Mouse (Mus musculus): Measurements from ENCODE around the gene Cracr2b. TPM values are rescaled to one million over a fixed set of nuclear protein-coding genes. Genes with fewer than 3 reads are reported as not detected.
A peak's percentile ranks its signal among the peaks of the same experiment; 100 is the strongest.

Gene Cracr2b
- polyA plus RNA-seq, 1 experiment from 2014 or later, result 5.3 TPM

DNA sequence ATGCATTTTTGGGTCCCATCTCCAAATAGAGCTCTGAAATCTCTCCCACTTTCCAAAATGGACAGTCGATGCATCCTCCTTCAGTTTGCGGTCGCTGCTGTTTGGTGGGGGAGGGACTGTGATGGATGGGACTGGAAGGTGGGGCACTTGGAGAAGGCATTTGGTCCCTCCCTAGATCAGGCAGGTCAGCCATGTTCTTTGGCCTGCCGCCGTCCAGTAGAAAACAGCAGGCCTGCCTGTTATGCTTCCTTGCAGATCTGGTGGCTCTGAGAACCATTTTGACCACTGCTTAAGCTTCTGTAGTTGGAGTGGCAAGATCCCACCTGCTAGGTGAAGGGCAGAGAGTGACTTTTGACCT, 7.2 kb downstream of the Cracr2b start:
- 17% methylated on average over 5 of the region's 5 CpGs for WGBS
- Histone ChIP-seq H3K9ac (ENCODE audit: low read length) (peak overlapping the region; percentile 55), H3K9me3 (ENCODE audit: control insufficient read depth, low read length) (no peaks in the 10 kb centered on the region), H3K27ac (replicated peaks; ENCODE audit: low read depth, low read length) (peak overlapping the region; percentile 56; the same call in 1 of the 2 replicates), H3K4me2 (ENCODE audit: low read depth, severe bottlenecking) (peak overlapping the region; percentile 78), H3K27me3 (ENCODE audit: control insufficient read depth, insufficient read depth, low read length) (peaks cover 18% of the 10 kb centered on the region), H3K4me3 (ENCODE audit: low read depth, low read length) (peak overlapping the region; percentile 60), H3K36me3 (ENCODE audit: control insufficient read depth, insufficient read depth, low read length) (peaks cover 30% of the 10 kb centered on the region), H3K4me1 (ENCODE audit: control insufficient read depth, insufficient read depth, low read length) (peaks cover 29% of the 10 kb centered on the region)
- ATAC-seq (ENCODE audit: insufficient number of reproducible peaks, low FRiP score, low TSS enrichment, low read depth) (no peak), DNase-seq (ENCODE audit: low spot score) (no peak)

DNA sequence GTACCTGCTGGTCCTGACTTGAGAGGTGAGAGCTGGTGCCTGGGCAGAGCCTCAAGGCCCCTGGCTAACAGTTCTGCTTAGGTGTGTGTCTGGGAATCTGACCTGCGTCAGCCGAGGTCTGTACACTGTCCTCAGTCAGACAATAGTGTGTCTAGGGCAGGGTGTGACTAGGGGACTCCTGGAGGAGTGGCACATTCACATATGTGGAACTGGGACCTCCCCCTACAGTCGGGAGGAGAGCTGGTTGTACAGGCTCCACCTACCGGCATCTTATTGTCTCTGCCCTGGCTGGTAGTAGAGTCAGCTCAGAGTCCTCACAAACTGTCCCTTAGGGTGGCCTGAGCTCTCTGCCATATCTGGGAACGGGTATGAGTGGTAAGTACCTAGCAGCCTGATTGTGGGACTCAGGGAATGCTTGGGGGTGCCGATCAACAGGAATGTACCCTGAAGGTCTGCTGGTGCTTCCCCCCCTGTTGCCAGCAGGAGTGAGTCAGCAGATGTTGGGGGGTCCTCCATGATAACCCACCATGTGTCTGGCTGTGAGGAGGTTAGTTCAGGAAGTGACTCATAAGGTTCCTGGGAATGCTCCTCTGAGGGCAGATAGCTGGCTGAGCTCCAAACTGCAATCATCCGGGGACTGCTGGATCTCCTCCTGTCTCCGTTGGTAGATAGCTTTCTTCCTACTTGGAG, 7.8 kb downstream of the Cracr2b start:
- peak; percentile 61 for ATAC-seq (ENCODE audit: insufficient number of reproducible peaks, low FRiP score, low TSS enrichment, low read depth)
- no peaks in the 10 kb centered on the region for H3K9me3 ChIP-seq (ENCODE audit: control insufficient read depth, low read length)
- peak overlapping the region; percentile 56; the same call in 1 of the 2 replicates for H3K27ac ChIP-seq (replicated peaks; ENCODE audit: low read depth, low read length)
- H3K27me3 ChIP-seq (ENCODE audit: control insufficient read depth, insufficient read depth, low read length), result peaks cover 13% of the 10 kb centered on the region
- H3K36me3 ChIP-seq (ENCODE audit: control insufficient read depth, insufficient read depth, low read length), result peaks cover 30% of the 10 kb centered on the region
- peak overlapping the region; percentile 55 for H3K9ac ChIP-seq (ENCODE audit: low read length)
- DNase-seq (ENCODE audit: low spot score), result peak; percentile 63
- WGBS, result 27% methylated on average over 8 of the region's 8 CpGs
- peak overlapping the region; percentile 78 for H3K4me2 ChIP-seq (ENCODE audit: low read depth, severe bottlenecking)
- peak overlapping the region; percentile 60 for H3K4me3 ChIP-seq (ENCODE audit: low read depth, low read length)
- peaks cover 28% of the 10 kb centered on the region for H3K4me1 ChIP-seq (ENCODE audit: control insufficient read depth, insufficient read depth, low read length)

DNA sequence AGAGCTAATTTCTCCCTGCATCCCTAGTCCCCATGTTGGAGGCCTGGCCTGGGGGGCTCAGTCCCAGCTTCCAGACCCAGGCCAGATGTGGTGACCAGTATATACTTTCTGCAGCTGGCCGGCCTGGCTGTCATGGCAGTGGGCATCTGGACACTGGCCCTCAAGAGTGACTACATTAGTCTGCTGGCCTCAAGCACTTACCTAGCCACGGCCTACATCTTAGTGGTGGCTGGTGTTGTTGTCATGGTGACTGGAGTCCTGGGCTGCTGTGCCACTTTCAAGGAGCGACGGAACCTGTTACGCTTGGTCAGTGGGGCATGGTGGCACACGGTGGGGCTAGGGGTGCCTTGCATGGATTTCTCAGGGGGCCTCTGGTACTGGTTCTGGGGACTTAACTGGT, 8.5 kb downstream of the Cracr2b start:
- H3K27ac ChIP-seq (replicated peaks; ENCODE audit: low read depth, low read length), result no peak overlapping the region
- H3K4me3 ChIP-seq (ENCODE audit: low read depth, low read length), result no peak overlapping the region
- H3K4me2 ChIP-seq (ENCODE audit: low read depth, severe bottlenecking), result peak overlapping the region; percentile 78; the same call in 1 of the 2 replicates
- DNase-seq (ENCODE audit: low spot score) (no peak), ATAC-seq (ENCODE audit: insufficient number of reproducible peaks, low FRiP score, low TSS enrichment, low read depth) (no peak)
- WGBS, result 89% methylated on average over 6 of the region's 6 CpGs
- H3K36me3 ChIP-seq (ENCODE audit: control insufficient read depth, insufficient read depth, low read length), result peaks cover 30% of the 10 kb centered on the region
- no peaks in the 10 kb centered on the region for H3K9me3 ChIP-seq (ENCODE audit: control insufficient read depth, low read length)
- peaks cover 6% of the 10 kb centered on the region for H3K27me3 ChIP-seq (ENCODE audit: control insufficient read depth, insufficient read depth, low read length)
- peak overlapping the region; percentile 55 for H3K9ac ChIP-seq (ENCODE audit: low read length)
- H3K4me1 ChIP-seq (ENCODE audit: control insufficient read depth, insufficient read depth, low read length), result peaks cover 33% of the 10 kb centered on the region

DNA sequence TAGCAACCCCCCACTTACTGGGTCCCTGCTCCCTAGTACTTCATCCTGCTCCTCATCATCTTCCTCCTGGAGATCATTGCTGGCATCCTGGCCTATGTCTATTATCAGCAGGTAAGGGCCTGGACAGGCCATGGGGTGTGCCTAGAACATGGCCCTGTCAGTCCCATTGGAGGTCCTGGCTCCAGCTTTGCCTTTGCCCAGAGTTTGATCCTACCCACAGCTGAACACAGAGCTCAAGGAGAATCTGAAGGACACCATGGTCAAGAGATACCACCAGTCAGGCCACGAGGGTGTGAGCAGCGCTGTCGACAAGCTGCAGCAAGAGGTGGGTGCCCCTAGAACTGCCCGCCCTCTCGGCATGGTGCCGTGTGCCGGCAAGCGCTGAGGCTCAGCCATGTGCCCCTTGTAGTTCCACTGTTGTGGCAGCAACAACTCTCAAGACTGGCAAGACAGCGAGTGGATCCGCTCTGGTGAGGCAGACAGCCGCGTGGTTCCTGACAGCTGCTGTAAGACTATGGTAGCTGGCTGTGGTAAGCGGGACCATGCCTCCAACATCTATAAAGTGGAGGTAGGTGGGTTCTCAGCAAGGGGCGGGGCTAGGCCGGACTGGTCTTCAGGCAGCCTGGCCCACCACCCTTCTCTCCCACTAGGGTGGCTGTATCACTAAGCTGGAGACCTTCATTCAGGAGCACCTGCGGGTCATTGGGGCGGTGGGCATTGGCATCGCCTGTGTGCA, 9.2 kb downstream of the Cracr2b start:
- Histone ChIP-seq H3K9me3 (ENCODE audit: control insufficient read depth, low read length) (no peaks in the 10 kb centered on the region), H3K4me3 (ENCODE audit: low read depth, low read length) (no peak overlapping the region), H3K4me2 (ENCODE audit: low read depth, severe bottlenecking) (no peak overlapping the region), H3K4me1 (ENCODE audit: control insufficient read depth, insufficient read depth, low read length) (peaks cover 30% of the 10 kb centered on the region), H3K27ac (replicated peaks; ENCODE audit: low read depth, low read length) (no peak overlapping the region), H3K27me3 (ENCODE audit: control insufficient read depth, insufficient read depth, low read length) (peaks cover under 1% of the 10 kb centered on the region; the same call in 1 of the 2 replicates), H3K9ac (ENCODE audit: low read length) (no peak overlapping the region), H3K36me3 (ENCODE audit: control insufficient read depth, insufficient read depth, low read length) (peaks cover 30% of the 10 kb centered on the region)
- WGBS, result 87% methylated on average over 18 of the region's 18 CpGs
- DNase-seq (ENCODE audit: low spot score) (no peak), ATAC-seq (ENCODE audit: insufficient number of reproducible peaks, low FRiP score, low TSS enrichment, low read depth) (no peak)

DNA sequence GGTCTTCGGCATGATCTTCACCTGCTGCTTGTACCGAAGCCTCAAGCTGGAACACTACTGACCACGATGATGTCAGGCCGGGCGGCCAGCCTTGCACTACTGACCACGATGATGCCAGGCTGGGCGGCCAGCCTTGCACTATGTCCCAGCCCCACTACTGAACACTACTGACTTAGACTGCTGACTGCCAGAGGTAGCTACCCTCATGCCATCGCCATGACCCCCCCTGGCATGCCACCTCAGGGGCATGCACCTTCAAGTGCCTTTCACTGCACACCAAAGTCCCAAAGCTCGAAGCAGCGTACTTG, 9.7 kb downstream of the Cracr2b start:
- ATAC-seq (ENCODE audit: insufficient number of reproducible peaks, low FRiP score, low TSS enrichment, low read depth), result no peak
- H3K27me3 ChIP-seq (ENCODE audit: control insufficient read depth, insufficient read depth, low read length), result no peaks in the 10 kb centered on the region
- WGBS, result 93% methylated on average over 10 of the region's 10 CpGs
- H3K9ac ChIP-seq (ENCODE audit: low read length), result no peak overlapping the region
- DNase-seq (ENCODE audit: low spot score), result no peak
- no peaks in the 10 kb centered on the region for H3K9me3 ChIP-seq (ENCODE audit: control insufficient read depth, low read length)
- no peak overlapping the region for H3K4me3 ChIP-seq (ENCODE audit: low read depth, low read length)
- H3K36me3 ChIP-seq (ENCODE audit: control insufficient read depth, insufficient read depth, low read length), result peaks cover 30% of the 10 kb centered on the region
- H3K4me2 ChIP-seq (ENCODE audit: low read depth, severe bottlenecking), result no peak overlapping the region
- peaks cover 27% of the 10 kb centered on the region for H3K4me1 ChIP-seq (ENCODE audit: control insufficient read depth, insufficient read depth, low read length)
- no peak overlapping the region for H3K27ac ChIP-seq (replicated peaks; ENCODE audit: low read depth, low read length)

DNA sequence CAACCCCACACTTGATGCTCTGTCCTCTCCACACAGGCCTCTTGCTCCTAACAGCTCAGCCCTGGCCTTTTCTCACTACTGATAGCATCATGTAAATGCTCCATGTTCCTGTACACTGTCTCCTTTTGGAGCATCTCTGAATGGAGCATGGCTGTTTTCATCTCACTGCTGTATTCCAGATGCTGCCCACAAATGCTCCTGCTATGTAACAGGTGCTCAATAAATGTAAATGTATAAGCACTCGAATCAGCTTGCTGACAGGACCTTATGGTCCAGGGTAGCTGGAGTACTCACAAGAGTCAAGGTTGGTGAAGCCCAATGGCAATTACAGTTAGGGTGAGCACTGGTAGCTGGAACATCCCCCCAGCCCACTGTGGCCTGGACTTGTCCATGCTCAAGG, 10.3 kb downstream of the Cracr2b start:
- Histone ChIP-seq H3K9ac (ENCODE audit: low read length) (no peak overlapping the region), H3K4me1 (ENCODE audit: control insufficient read depth, insufficient read depth, low read length) (peaks cover 34% of the 10 kb centered on the region), H3K36me3 (ENCODE audit: control insufficient read depth, insufficient read depth, low read length) (peaks cover 30% of the 10 kb centered on the region), H3K27me3 (ENCODE audit: control insufficient read depth, insufficient read depth, low read length) (no peaks in the 10 kb centered on the region), H3K27ac (replicated peaks; ENCODE audit: low read depth, low read length) (no peak overlapping the region), H3K4me2 (ENCODE audit: low read depth, severe bottlenecking) (no peak overlapping the region), H3K9me3 (ENCODE audit: control insufficient read depth, low read length) (no peaks in the 10 kb centered on the region), H3K4me3 (ENCODE audit: low read depth, low read length) (no peak overlapping the region)
- 83% methylated on average over 1 of the region's 1 CpGs for WGBS
- no peak for ATAC-seq (ENCODE audit: insufficient number of reproducible peaks, low FRiP score, low TSS enrichment, low read depth)
- DNase-seq (ENCODE audit: low spot score), result no peak

DNA sequence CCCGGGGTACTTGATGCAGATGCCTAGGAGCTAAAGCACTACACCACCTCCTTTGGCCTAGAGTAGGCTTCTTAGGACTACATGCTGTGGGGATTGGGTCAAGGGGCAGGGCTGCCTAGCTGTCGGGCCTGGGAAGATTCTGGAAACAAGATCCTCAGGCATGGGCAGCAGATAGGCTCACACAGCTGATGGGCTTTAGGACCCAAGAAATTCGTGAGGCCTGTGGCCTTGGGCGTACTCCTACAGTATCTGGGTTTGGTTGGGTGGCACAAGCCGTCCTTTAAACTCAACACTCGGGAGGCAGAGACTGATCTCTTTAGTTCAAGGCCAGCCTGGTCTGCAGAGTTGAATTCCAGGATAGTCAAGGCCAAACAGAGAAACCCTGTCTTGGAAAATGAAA, 11.3 kb downstream of the Cracr2b start:
- 87% methylated on average over 6 of the region's 6 CpGs for WGBS
- Histone ChIP-seq H3K9ac (ENCODE audit: low read length) (no peak overlapping the region), H3K4me2 (ENCODE audit: low read depth, severe bottlenecking) (no peak overlapping the region), H3K4me1 (ENCODE audit: control insufficient read depth, insufficient read depth, low read length) (peaks cover 34% of the 10 kb centered on the region), H3K27me3 (ENCODE audit: control insufficient read depth, insufficient read depth, low read length) (no peaks in the 10 kb centered on the region), H3K27ac (replicated peaks; ENCODE audit: low read depth, low read length) (no peak overlapping the region), H3K4me3 (ENCODE audit: low read depth, low read length) (no peak overlapping the region), H3K9me3 (ENCODE audit: control insufficient read depth, low read length) (no peaks in the 10 kb centered on the region), H3K36me3 (ENCODE audit: control insufficient read depth, insufficient read depth, low read length) (peaks cover 30% of the 10 kb centered on the region)
- no peak for ATAC-seq (ENCODE audit: insufficient number of reproducible peaks, low FRiP score, low TSS enrichment, low read depth)
- DNase-seq (ENCODE audit: low spot score), result no peak

DNA sequence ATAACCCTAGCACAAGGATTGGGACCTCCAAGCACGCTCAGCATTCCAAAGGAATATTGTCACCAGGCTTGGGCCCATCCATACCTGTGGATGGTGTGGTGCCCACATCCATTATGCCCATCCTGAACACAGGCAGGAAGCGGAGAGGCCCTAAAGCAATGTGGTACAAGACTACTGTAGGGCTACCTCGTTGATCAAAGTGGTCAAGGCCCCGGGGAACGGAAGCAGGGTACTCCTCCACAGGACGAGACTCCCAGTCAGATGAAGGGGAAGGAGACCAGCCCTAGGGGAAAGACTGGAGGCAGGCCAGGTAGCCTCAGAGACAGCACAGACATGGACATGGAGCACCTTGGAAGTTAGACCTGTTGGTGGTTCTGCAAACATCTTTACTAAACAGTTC, 11.9 kb downstream of the Cracr2b start:
- no peaks in the 10 kb centered on the region for H3K27me3 ChIP-seq (ENCODE audit: control insufficient read depth, insufficient read depth, low read length)
- no peaks in the 10 kb centered on the region for H3K9me3 ChIP-seq (ENCODE audit: control insufficient read depth, low read length)
- ATAC-seq (ENCODE audit: insufficient number of reproducible peaks, low FRiP score, low TSS enrichment, low read depth) (no peak), DNase-seq (ENCODE audit: low spot score) (no peak)
- peaks cover 34% of the 10 kb centered on the region for H3K4me1 ChIP-seq (ENCODE audit: control insufficient read depth, insufficient read depth, low read length)
- H3K4me2 ChIP-seq (ENCODE audit: low read depth, severe bottlenecking), result no peak overlapping the region
- WGBS, result 89% methylated on average over 6 of the region's 6 CpGs
- no peak overlapping the region for H3K9ac ChIP-seq (ENCODE audit: low read length)
- H3K27ac ChIP-seq (replicated peaks; ENCODE audit: low read depth, low read length), result no peak overlapping the region
- no peak overlapping the region for H3K4me3 ChIP-seq (ENCODE audit: low read depth, low read length)
- H3K36me3 ChIP-seq (ENCODE audit: control insufficient read depth, insufficient read depth, low read length), result peaks cover 30% of the 10 kb centered on the region
